Mouse (Mus musculus): ENCODE data around the gene Elovl3. TPM values are rescaled to one million over a fixed set of nuclear protein-coding genes. Genes with fewer than 3 reads are reported as not detected.

Gene Elovl3
- total and polyA plus RNA-seq, 3 experiments, result 0.27 to 0.55 (median 0.31) TPM

DNA sequence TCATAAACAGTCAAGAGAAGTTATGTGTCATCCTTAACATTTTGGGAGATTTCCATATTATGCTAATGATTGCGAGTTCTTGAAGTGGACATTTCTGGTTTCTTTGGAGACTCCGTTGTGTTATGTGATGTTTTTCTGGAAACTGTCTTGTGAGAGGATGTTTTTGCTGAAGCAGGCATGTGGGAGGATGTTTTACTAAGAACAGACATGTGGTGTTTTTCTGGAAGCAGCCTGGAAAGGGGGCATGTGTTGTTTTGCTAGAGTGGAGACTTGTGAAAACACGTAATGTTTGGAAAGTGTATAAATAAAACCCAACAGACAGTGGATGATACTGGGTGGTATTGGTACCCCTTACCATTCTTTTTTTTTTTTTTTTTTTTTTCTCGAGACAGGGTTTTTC, 36.4 kb upstream of the Elovl3 start:
- Histone ChIP-seq H3K27ac (no peak overlapping the region), H3K36me3 (ENCODE audit: control insufficient read depth, insufficient read depth, low read length) (no peaks in the 10 kb centered on the region), H3K4me3 (no peak overlapping the region), H3K4me1 (ENCODE audit: control insufficient read depth, insufficient read depth, low read length) (no peaks in the 10 kb centered on the region), H3K9ac (ENCODE audit: low read depth, low read length) (no peak overlapping the region), H3K79me2 (replicated peaks; ENCODE audit: control insufficient read depth, insufficient read depth, low read length) (no peaks in the 10 kb centered on the region), H3K27me3 (ENCODE audit: control insufficient read depth, insufficient read depth, low read length) (no peaks in the 10 kb centered on the region)
- 64% methylated on average over 4 of the region's 4 CpGs for WGBS
- TF ChIP-seq EP300 (IDR thresholded peaks at IDR 0.05; ENCODE audit: insufficient read depth, low read depth, low read length) (no peak), CTCF (IDR thresholded peaks at IDR 0.05) (no peak), POLR2A (IDR thresholded peaks at IDR 0.05; ENCODE audit: insufficient read depth, low read depth, low read length) (no peak)
- intact Hi-C loops (cut with DNase I), result no loop called here
- DNase-seq, result no peak

DNA sequence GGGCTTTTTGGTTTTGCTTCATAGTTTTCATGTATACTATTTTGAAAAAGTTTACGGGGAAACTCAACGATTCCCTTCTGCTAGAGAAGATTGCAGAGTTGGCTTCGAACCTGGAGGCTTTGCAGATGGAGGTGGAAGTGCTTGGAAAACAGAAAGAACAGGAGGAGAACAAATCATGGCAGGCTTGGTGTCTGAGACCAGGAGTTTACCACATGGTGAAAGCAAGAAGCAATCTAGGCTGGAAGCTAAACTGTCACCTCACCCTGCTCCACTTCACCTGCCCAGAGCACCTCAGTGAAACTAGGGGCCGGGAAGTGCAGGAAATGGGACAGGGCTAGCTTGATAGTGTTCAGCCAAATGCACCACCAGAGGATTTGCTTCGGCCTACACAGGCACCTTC, 35.3 kb upstream of the Elovl3 start:
- Histone ChIP-seq H3K4me3 (no peak overlapping the region), H3K79me2 (replicated peaks; ENCODE audit: control insufficient read depth, insufficient read depth, low read length) (no peaks in the 10 kb centered on the region), H3K9ac (ENCODE audit: low read depth, low read length) (no peak overlapping the region), H3K27me3 (ENCODE audit: control insufficient read depth, insufficient read depth, low read length) (no peaks in the 10 kb centered on the region), H3K36me3 (ENCODE audit: control insufficient read depth, insufficient read depth, low read length) (no peaks in the 10 kb centered on the region), H3K27ac (no peak overlapping the region), H3K4me1 (ENCODE audit: control insufficient read depth, insufficient read depth, low read length) (no peaks in the 10 kb centered on the region)
- 83% methylated on average over 5 of the region's 5 CpGs for WGBS
- no peak for TF ChIP-seq EP300 (IDR thresholded peaks at IDR 0.05; ENCODE audit: insufficient read depth, low read depth, low read length)
- no peak for TF ChIP-seq POLR2A (IDR thresholded peaks at IDR 0.05; ENCODE audit: insufficient read depth, low read depth, low read length)
- TF ChIP-seq CTCF (IDR thresholded peaks at IDR 0.05), result no peak
- intact Hi-C loops (cut with DNase I), result no loop called here
- no peak for DNase-seq

DNA sequence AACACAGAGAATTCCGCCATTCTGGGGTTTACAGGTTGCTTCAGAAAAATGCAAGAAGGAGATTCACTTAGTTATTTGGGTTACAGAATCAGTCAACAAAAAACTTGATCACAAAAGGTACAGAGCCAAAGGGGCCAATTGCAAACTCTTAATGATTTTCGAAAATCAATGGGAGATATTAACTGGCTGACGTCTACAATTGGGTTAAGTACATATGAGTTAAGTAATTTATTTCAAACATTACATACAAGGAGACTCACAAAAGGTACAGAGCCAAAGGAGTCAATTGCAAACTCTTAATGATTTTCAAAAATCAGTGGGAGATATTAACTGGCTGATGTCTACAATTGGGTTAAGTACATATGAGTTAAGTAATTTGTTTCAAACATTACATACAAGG, 32.1 kb upstream of the Elovl3 start:
- no peaks in the 10 kb centered on the region for H3K79me2 ChIP-seq (replicated peaks; ENCODE audit: control insufficient read depth, insufficient read depth, low read length)
- no peaks in the 10 kb centered on the region; the same call in 1 of the 2 replicates for H3K4me1 ChIP-seq (ENCODE audit: control insufficient read depth, insufficient read depth, low read length)
- no peak overlapping the region for H3K4me3 ChIP-seq
- WGBS, result 89% methylated on average over 3 of the region's 3 CpGs
- intact Hi-C loops (cut with DNase I), result no loop called here
- no peak for TF ChIP-seq CTCF (IDR thresholded peaks at IDR 0.05)
- TF ChIP-seq POLR2A (IDR thresholded peaks at IDR 0.05; ENCODE audit: insufficient read depth, low read depth, low read length), result no peak
- no peak for TF ChIP-seq EP300 (IDR thresholded peaks at IDR 0.05; ENCODE audit: insufficient read depth, low read depth, low read length)
- H3K27me3 ChIP-seq (ENCODE audit: control insufficient read depth, insufficient read depth, low read length), result no peaks in the 10 kb centered on the region
- no peak overlapping the region for H3K9ac ChIP-seq (ENCODE audit: low read depth, low read length)
- no peak overlapping the region for H3K27ac ChIP-seq
- no peak for DNase-seq
- H3K36me3 ChIP-seq (ENCODE audit: control insufficient read depth, insufficient read depth, low read length), result no peaks in the 10 kb centered on the region

DNA sequence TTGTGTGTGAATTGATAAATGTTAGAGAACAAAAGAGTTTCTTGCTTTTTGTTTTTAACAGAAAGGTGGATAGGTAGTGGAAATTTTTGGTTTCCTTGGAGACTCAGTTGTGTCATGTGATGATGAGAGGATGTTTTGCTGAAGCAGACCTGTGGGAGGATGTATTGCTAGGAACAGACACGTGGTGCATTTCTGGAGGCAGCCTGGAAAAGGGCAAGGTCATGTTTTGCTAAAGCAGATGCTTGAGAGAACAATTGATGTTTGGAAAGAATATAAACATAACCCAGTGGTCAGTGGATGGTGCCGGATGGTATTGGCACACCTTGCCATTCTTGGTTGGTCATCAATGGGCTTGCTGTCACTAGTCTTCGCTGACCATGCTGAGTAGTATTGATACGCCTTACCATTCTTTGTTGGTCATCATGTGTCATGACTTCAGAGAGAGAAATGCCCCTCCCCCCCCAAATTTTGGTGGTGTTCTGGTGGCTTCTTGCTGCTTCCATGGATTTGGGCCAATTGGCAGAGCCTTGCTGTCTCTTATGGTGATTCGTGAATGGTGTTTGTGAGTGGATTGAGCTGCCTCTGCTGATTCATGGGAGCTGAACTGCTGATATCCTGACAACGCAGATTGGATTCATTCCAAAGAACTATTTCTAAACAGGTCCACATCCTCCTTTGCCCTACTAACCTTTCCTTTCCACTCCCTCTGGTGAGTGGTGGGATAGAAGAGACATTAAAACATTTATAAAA, 28.1 kb upstream of the Elovl3 start:
- H3K4me1 ChIP-seq (ENCODE audit: control insufficient read depth, insufficient read depth, low read length), result no peaks in the 10 kb centered on the region; the same call in 1 of the 2 replicates
- no peak overlapping the region for H3K27ac ChIP-seq
- no peaks in the 10 kb centered on the region for H3K27me3 ChIP-seq (ENCODE audit: control insufficient read depth, insufficient read depth, low read length)
- H3K4me3 ChIP-seq, result no peak overlapping the region
- 48% methylated on average over 6 of the region's 6 CpGs for WGBS
- no peak for DNase-seq
- no peak overlapping the region for H3K9ac ChIP-seq (ENCODE audit: low read depth, low read length)
- no peak for TF ChIP-seq POLR2A (IDR thresholded peaks at IDR 0.05; ENCODE audit: insufficient read depth, low read depth, low read length)
- H3K36me3 ChIP-seq (ENCODE audit: control insufficient read depth, insufficient read depth, low read length), result no peaks in the 10 kb centered on the region
- intact Hi-C loops (cut with DNase I), result no loop called here
- H3K79me2 ChIP-seq (replicated peaks; ENCODE audit: control insufficient read depth, insufficient read depth, low read length), result no peaks in the 10 kb centered on the region

DNA sequence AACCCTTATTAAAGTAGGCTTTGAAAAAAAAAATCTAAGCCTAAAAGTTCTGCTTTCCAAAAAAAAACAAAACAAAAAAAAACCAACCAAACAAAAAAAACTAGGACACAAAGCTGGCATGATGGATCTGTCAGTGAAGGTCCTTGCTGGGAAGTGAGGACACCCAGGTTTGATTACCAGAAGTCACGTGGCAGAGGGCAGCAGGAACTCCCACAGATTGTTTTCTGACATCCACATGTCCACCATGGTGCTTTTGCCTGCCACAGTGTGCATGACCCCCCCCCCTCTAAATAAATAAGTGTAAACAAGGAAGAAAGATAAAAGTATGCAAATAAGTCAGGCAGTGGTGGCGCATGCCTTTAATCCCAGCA, 27.5 kb upstream of the Elovl3 start:
- Histone ChIP-seq H3K79me2 (replicated peaks; ENCODE audit: control insufficient read depth, insufficient read depth, low read length) (no peaks in the 10 kb centered on the region), H3K27ac (no peak overlapping the region), H3K27me3 (ENCODE audit: control insufficient read depth, insufficient read depth, low read length) (no peaks in the 10 kb centered on the region), H3K4me1 (ENCODE audit: control insufficient read depth, insufficient read depth, low read length) (no peaks in the 10 kb centered on the region; the same call in 1 of the 2 replicates), H3K4me3 (no peak overlapping the region), H3K9ac (ENCODE audit: low read depth, low read length) (no peak overlapping the region), H3K36me3 (ENCODE audit: control insufficient read depth, insufficient read depth, low read length) (no peaks in the 10 kb centered on the region)
- no peak for TF ChIP-seq POLR2A (IDR thresholded peaks at IDR 0.05; ENCODE audit: insufficient read depth, low read depth, low read length)
- TF ChIP-seq EP300 (IDR thresholded peaks at IDR 0.05; ENCODE audit: insufficient read depth, low read depth, low read length), result no peak
- TF ChIP-seq CTCF (IDR thresholded peaks at IDR 0.05), result no peak
- WGBS, result 70% methylated on average over 2 of the region's 2 CpGs
- DNase-seq, result no peak
- intact Hi-C loops (cut with DNase I), result no loop called here

DNA sequence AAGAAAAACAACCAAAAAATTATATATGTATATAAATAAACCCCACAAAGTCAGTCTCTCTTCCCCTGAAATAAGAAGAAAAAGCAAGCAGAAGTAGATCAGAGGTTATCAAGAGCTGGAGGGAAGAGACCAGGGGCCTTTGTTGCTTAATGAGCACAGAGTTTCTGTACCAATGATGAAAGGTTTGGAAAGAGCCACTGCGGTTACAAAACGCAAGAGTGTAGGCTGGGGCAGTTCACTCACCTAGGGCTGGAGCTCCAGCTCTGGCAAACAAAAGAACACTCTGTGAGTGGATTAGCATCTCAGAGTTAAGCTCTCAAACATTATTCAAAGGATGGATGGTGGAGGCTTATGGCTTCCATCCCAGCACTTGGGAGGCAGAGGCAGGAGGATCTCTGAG, 21.5 kb upstream of the Elovl3 start:
- Histone ChIP-seq H3K79me2 (replicated peaks; ENCODE audit: control insufficient read depth, insufficient read depth, low read length) (no peaks in the 10 kb centered on the region), H3K4me3 (no peak overlapping the region), H3K27me3 (ENCODE audit: control insufficient read depth, insufficient read depth, low read length) (no peaks in the 10 kb centered on the region), H3K4me1 (ENCODE audit: control insufficient read depth, insufficient read depth, low read length) (no peaks in the 10 kb centered on the region), H3K36me3 (ENCODE audit: control insufficient read depth, insufficient read depth, low read length) (no peaks in the 10 kb centered on the region), H3K9ac (ENCODE audit: low read depth, low read length) (no peak overlapping the region), H3K27ac (no peak overlapping the region)
- TF ChIP-seq EP300 (IDR thresholded peaks at IDR 0.05; ENCODE audit: insufficient read depth, low read depth, low read length) (no peak), CTCF (IDR thresholded peaks at IDR 0.05) (no peak)
- intact Hi-C loops (cut with DNase I), result no loop called here
- WGBS, result 84% methylated on average over 2 of the region's 2 CpGs
- no peak for DNase-seq
